Mouse (Mus musculus): ENCODE measurements around the gene Mrc2.

Gene Mrc2

DNA sequence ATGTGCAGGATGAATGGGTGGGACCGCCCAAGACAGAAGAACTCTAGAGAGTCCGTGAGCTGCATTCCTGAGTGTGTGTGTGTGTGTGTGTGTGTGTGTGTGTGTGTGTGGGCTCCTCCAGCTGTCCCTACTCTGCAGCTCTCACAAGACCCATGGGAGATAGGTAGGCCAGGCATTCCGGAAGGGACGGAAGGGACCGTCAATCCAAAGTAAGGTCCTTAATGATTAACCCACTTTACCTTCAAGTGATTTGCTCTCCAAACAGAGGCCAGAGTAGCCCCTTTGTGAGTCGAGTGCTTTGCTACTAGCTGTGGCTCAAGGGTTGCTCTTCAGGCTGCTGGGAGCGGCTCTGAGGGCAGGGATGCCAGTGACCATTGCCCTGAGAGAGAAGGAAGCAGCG is 59.7 kb downstream of the Mrc2 start:
- peak; percentile 29 for DNase-seq

- peak; percentile 90 for DNase-seq
Measured at GRCm38 (mm10) chr11:105352954-105353890, 60.8 kb downstream of the Mrc2 start.

DNA sequence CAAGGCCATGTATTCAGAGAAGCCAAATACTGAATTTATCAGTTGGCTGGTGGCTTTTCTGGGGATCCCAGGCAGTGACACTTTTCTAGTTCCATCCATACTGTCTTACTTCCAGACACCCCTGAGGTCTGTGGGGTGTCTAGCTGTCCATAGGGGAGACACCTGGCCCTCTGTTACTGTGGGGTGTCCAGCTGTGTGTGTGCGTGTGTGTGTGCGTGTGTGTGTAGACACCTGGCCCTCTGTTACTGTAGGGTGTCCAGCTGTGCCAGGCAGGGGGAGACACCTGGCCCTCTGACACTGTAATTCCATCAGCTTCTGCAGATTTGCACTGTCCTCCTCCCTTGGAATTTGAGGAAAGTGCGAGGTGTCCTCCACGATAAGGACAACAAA is 61.4 kb downstream of the Mrc2 start:
- no peak for DNase-seq

- DNase-seq, result no peak
Measured at GRCm38 (mm10) chr11:105356301-105356700, 63.9 kb downstream of the Mrc2 start.

DNA sequence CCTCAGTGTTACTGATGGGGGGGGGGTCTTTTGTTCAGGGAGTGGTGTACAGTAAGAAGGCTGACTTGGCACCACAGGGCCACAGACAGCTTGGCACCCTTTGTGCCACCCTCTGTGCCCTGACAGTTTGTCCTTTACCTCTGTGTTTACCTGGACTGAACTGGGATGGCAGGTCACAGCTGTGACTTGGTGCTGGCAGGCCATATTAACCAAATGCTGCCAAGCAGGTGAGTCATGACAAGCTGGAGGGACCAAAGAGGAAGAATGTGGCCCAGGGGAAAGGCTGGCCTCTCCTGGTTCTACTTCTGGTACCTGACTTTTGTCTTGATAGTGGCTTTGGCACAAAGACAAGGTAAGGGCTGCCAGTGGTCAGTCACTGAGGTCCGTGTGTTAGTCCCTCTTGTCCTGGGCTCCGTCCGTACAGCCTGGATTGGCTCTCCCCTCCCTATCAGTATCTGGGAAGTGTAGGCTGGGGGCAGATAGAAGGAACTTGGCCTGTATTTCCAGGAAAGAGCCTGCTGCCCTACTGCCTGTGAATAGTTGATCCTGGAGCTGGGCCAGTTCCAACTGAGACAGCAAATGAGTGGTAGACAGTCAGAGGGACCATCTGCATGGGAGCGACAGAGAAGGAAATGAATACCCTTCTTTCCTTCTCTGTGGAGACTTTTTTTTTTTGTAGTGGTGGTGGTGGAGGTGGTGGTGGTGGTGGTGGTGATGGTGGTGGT is 69.8 kb downstream of the Mrc2 start:
- peak; percentile 23 for DNase-seq

GRCm38 (mm10) chr11:105362946-105363597 is 70.6 kb downstream of the Mrc2 start:
- peak; percentile 88 for DNase-seq

DNA sequence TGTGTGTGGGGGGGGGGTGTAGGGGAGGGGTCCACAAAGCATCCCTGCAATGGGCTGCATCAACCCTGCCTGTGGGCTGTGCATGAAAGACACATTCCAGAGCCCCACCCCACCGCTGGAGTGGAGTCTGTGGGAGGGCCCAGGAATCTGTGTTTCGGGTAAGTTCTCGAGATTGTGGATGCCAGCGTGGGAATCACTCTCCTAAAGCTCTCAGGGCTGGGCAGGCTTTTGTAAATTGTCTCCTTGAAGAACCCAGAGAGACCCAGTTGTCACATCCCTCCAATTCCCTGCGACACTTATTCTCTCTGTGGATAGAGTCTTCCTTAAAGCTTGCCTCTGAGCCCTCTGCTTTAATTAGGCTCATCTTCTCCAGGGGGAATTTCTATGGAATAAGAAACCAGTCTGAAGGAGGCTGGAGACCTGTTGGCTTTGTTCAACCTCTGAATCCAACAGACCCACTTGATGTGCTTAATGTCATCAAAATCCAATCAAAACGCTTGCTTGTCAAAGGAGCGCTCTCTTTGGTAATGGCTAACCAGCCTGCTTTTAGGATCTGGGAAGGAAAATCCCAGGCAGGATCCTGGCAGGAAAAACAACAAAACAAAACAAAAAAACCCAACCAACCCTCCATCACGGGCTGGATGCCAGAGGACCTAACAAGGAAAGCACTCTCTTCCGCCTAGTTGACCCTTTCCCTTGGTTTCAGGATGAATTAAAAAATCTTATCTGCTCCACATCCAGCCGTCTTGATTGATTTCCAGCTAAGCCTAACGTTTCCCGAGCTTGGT is 71.3 kb downstream of the Mrc2 start:
- DNase-seq, result peak; percentile 22

DNA sequence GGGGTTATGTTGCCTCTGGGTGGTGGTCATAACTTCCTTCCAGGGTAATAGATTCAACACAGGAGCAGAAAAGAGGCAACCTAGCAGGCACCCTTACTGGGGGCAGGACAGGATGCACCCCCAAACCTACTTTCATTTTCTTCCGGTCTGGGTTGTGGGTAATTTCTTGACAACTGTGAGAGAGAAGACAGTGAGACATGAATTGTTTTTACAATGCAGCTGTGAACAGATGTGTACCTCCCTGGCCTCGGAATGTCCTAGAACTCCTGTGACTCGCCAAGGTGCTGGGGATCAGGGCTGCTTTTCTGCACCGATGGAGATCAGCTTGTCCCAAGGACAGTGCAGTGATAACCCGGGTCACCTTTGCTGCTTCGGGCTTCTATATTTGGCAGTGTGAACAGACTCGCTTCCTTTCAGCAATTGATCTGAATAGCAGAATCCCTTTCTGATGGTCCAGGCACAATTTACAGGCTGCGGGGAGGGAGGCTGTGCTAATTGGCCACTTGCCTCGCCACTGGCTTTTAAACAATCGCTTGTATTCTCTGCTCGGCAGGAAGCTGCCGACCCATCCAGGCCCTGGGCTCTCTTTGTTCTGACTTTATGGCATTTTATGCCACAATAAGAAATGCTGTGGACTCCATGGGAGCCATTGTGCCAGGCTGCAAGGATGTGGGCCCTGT is 72.1 kb downstream of the Mrc2 start:
- DNase-seq, result peak; percentile 53

GRCm38 (mm10) chr11:105365611-105366010 is 73.2 kb downstream of the Mrc2 start:
- DNase-seq, result no peak

DNA sequence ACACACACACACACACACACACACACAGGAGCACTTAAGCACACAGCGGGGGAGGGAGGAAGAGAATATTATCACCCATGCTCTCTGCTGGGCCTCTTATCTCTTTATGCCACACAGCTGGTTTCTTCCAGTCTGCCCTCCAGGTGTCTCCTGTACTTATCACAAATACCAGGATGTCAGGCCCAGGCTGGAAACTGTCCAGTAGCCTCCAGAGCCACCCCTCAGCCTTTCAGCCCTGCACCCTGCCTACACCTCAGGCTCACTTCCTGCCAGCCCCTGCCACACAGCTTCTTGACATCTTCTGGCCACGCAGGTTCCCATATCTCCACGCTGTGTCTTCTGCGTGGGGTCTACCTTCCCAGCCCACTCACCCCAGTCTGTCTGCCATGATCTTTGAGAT is 73.6 kb downstream of the Mrc2 start:
- no peak for DNase-seq

- no peak for DNase-seq
Measured at GRCm38 (mm10) chr11:105367163-105367562, 74.7 kb downstream of the Mrc2 start.

GRCm38 (mm10) chr11:105368833-105369232 is 76.4 kb downstream of the Mrc2 start:
- DNase-seq, result no peak

- no peak for DNase-seq
Measured at GRCm38 (mm10) chr11:105369526-105370386, 77.3 kb downstream of the Mrc2 start.

DNA sequence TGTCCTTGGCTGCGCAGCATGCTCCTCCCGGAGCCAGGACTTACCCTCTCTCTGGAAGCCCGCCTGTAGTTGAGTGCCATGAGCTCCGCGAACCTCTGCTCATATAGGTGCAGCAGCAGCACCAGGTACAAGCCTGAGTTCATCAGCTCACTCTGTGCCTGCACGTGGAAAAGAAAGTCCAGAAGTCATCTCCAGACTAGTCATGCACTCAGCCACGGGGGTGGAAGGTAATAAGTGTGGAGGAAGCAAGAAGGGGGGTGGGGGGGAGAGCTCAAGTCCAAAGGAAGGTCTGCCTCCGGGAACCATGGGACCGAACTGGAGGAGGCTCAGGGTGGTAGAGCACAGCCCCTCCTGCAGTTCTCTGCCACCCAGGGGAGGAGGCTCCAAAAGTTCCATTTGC is 79.4 kb downstream of the Mrc2 start:
- peak; percentile 33 for DNase-seq

GRCm38 (mm10) chr11:105373881-105374280 is 81.4 kb downstream of the Mrc2 start:
- DNase-seq, result peak; percentile 18

GRCm38 (mm10) chr11:105374526-105375175 is 82.2 kb downstream of the Mrc2 start:
- DNase-seq, result no peak

DNA sequence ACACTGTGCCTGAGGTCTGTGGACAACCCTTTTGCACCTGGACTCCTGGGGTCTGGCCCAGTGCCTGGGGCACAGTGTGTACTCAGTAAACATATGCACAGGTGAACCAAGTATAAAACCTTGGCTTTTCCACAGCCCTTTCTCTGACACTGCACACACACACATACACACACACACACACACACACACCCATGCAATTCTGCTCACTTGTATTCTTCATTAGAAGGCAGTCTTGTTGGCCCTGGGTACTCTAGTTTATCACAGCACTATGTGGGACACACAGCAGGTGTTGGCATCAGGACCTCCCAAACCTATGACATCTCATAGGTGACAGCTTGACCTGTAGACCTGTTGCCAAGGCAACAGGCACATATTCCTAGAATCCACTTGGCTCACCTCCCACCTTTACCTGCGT is 83.4 kb downstream of the Mrc2 start:
- peak; percentile 47 for DNase-seq

DNA sequence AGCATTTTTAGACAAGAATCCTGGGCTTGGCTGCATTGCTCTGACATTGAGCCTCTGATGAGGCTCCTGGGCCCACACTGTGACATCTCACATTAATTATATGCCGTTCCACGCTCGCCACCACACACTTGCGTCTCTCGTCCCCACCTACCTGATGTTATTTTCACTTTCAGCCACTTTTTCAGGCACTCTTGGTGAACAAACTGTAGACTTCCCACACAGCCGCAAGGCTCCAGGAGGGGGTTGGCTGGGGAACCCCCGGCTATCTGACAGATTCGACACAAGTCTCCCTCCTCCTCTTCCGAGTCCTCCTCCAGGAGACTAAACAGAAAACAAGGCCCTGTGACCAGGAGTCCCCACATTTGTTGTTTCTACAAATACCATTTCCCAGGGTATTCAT is 92.8 kb downstream of the Mrc2 start:
- no peak for DNase-seq

DNA sequence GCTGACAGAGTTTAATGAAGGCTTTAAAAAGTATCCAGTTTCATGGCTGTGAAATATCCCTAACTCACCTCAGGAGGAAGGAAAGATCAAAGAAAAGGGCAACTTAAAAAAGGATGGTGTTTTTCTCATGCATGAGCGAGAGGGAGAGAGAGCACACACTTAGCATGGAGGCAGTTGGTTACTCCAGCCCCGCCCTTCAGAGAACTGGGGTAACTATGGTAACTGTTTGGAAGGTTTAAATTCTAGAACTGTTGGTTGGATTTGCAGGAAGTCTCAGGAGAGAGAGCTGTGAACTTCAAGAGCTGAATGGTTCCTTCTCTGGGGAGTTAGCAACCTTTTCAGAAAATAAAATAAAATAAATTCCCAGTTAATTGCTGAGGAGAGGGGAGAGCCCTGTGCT is 96.2 kb downstream of the Mrc2 start:
- DNase-seq, result no peak

DNA sequence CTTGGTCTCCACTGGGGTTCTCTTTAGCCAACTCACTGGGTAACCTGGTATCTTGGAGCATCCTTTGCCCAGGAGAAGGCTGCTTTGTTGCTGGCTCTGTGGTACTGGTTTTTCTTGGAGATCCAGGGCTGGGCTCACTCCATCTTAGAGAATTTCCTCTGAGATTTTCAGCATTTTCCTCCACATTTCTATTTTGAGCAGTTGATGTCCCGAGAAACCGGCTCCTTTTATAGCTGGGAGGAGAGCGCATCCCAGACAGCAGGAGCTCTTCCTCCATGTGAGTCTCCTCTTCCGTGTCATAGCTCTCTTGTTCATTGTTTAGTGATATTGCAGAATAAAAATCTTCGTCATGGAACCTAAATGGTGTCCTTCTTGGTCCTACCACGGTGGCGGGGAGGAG is 97.8 kb downstream of the Mrc2 start:
- no peak for DNase-seq

Measured in kidney, adult 18-20 months (tissue).